Mouse (Mus musculus) liver, adult 2 months (tissue): ENCODE results near the gene Ppp3ca. TPM values are rescaled to one million over a fixed set of nuclear protein-coding genes. Genes with fewer than 3 reads are reported as not detected.
A peak's percentile ranks its signal among the peaks of the same experiment; 100 is the strongest.

ENCODE experiments used
- DNase-seq: peaks from one replicate; pipeline ENCODE4 v3.0.0-alpha.2; 2011; ENCODE audit warnings: low read depth, low spot score; ENCODE audit errors: extremely low read depth
- H3K27ac ChIP-seq: fragments of 200-500 bp; replicated peaks from 2 replicates; pipeline ENCODE4 v1.5.1; 2012; ENCODE audit warnings: low read depth, mild to moderate bottlenecking, control low read depth, inconsistent platforms, low read length; ENCODE audit not compliant: insufficient read depth
- H3K27me3 ChIP-seq: fragments of 200-500 bp; 2 replicates; pipeline ENCODE4 v1.6.1; 2012; ENCODE audit warnings: mild to moderate bottlenecking, moderate library complexity, low read length, inconsistent platforms; ENCODE audit not compliant: control insufficient read depth, insufficient read depth
- H3K36me3 ChIP-seq: fragments of 200-500 bp; 2 replicates; pipeline ENCODE4 v1.6.1; 2012; ENCODE audit warnings: low read length, inconsistent platforms; ENCODE audit not compliant: control insufficient read depth, insufficient read depth
- H3K4me1 ChIP-seq: fragments of 200-500 bp; 2 replicates; pipeline ENCODE4 v1.6.1; 2011; ENCODE audit warnings: low read length; ENCODE audit not compliant: control insufficient read depth, insufficient read depth
- H3K4me3 ChIP-seq: fragments of 200-500 bp; 2 replicates; pipeline ENCODE4 v1.5.1; 2011; ENCODE audit warnings: low read depth, mild to moderate bottlenecking, control low read depth, low read length, moderate library complexity; ENCODE audit not compliant: insufficient read depth
- H3K79me2 ChIP-seq: fragments of 200-500 bp; 2 replicates; pipeline ENCODE4 v1.6.1; 2012; ENCODE audit warnings: inconsistent platforms, mild to moderate bottlenecking, low read length, moderate library complexity; ENCODE audit not compliant: control insufficient read depth, insufficient read depth
- H3K9ac ChIP-seq: fragments of 200-500 bp; 2 replicates; pipeline ENCODE4 v1.6.1; 2012; ENCODE audit warnings: low read depth, mild to moderate bottlenecking, control low read depth, inconsistent platforms, low read length
- CTCF ChIP-seq: fragments of 200-500 bp; IDR thresholded peaks from 2 replicates; pipeline ENCODE4 v1.5.1; 2011; ENCODE audit warnings: low read depth, low read length, control low read depth
- POLR2A ChIP-seq: fragments of 200-500 bp; IDR thresholded peaks from 2 replicates; pipeline ENCODE4 v1.6.1; 2011; ENCODE audit warnings: low read length, control low read depth; ENCODE audit not compliant: insufficient read depth; ENCODE audit errors: extremely low read depth
- WGBS: fragments of 180-500 bp; shearing (Covaris S2); methylation state at CpG from one replicate; pipeline ENCODE4 v1.1.7; 2018; 5-methylcytosine and 5-hydroxymethylcytosine counted together
- polyA plus RNA-seq: library from polyadenylated mRNA; depleted of rRNA; stranded (reverse); fragments of >200 nt; gene quantifications from 2 replicates; pipeline ENCODE4 v1.2.3, GENCODE M21; 2012
- total RNA-seq: library from RNA; depleted of rRNA; stranded (reverse); fragments of >200 nt; gene quantifications from 2 replicates; pipeline ENCODE4 v1.2.3, GENCODE M21; 2014

Gene Ppp3ca
- total and polyA plus RNA-seq, 2 experiments = 9.8 to 23.0 TPM

GRCm38 (mm10) chr3:136828451-136828850 is 158.5 kb downstream of the Ppp3ca start:
- TF ChIP-seq CTCF = no peak
- no peak for TF ChIP-seq POLR2A
- no peaks in the 10 kb centered on the region for H3K27me3 ChIP-seq
- no peak overlapping the region for H3K27ac ChIP-seq
- H3K79me2 ChIP-seq = peaks cover 3% of the 10 kb centered on the region; the same call in 1 of the 2 replicates
- no peak overlapping the region for H3K9ac ChIP-seq
- no peak for DNase-seq
- H3K36me3 ChIP-seq = peaks cover 1% of the 10 kb centered on the region; the same call in 1 of the 2 replicates
- 89% methylated on average over 2 of the region's 2 CpGs for WGBS
- H3K4me1 ChIP-seq = no peaks in the 10 kb centered on the region
- H3K4me3 ChIP-seq = no peak overlapping the region

GRCm38 (mm10) chr3:136829109-136829508 is 159.2 kb downstream of the Ppp3ca start:
- 98% methylated on average over 5 of the region's 5 CpGs for WGBS
- H3K36me3 ChIP-seq = no peaks in the 10 kb centered on the region
- no peak overlapping the region for H3K27ac ChIP-seq
- no peaks in the 10 kb centered on the region for H3K4me1 ChIP-seq
- DNase-seq = no peak
- H3K79me2 ChIP-seq = no peaks in the 10 kb centered on the region; the same call in 1 of the 2 replicates
- H3K4me3 ChIP-seq = no peak overlapping the region
- no peak for TF ChIP-seq POLR2A
- TF ChIP-seq CTCF = no peak
- no peak overlapping the region for H3K9ac ChIP-seq
- H3K27me3 ChIP-seq = no peaks in the 10 kb centered on the region

- TF ChIP-seq POLR2A (no peak), CTCF (no peak)
- no peaks in the 10 kb centered on the region for H3K36me3 ChIP-seq
- H3K27ac ChIP-seq = no peak overlapping the region
- no peak overlapping the region for H3K9ac ChIP-seq
- no peak for DNase-seq
- H3K4me3 ChIP-seq = no peak overlapping the region
- H3K4me1 ChIP-seq = peaks cover 4% of the 10 kb centered on the region; the same call in 1 of the 2 replicates
- WGBS = 88% methylated on average over 12 of the region's 12 CpGs
- H3K27me3 ChIP-seq = no peaks in the 10 kb centered on the region
- H3K79me2 ChIP-seq = no peaks in the 10 kb centered on the region; the same call in 1 of the 2 replicates
Observed at GRCm38 (mm10) chr3:136830687-136831220, 160.8 kb downstream of the Ppp3ca start.

- Histone ChIP-seq H3K36me3 (no peaks in the 10 kb centered on the region), H3K9ac (no peak overlapping the region), H3K4me1 (peaks cover 14% of the 10 kb centered on the region), H3K27ac (no peak overlapping the region), H3K27me3 (no peaks in the 10 kb centered on the region), H3K79me2 (no peaks in the 10 kb centered on the region; the same call in 1 of the 2 replicates), H3K4me3 (no peak overlapping the region)
- DNase-seq = no peak
- TF ChIP-seq CTCF (no peak), POLR2A (no peak)
- 73% methylated on average over 11 of the region's 11 CpGs for WGBS
Observed at GRCm38 (mm10) chr3:136833003-136833745, 163.2 kb downstream of the Ppp3ca start.

GRCm38 (mm10) chr3:136833893-136834292 is 164.0 kb downstream of the Ppp3ca start:
- H3K36me3 ChIP-seq = no peaks in the 10 kb centered on the region
- WGBS = 42% methylated on average over 5 of the region's 5 CpGs
- TF ChIP-seq CTCF (no peak), POLR2A (no peak)
- H3K4me1 ChIP-seq = peaks cover 14% of the 10 kb centered on the region
- H3K27me3 ChIP-seq = no peaks in the 10 kb centered on the region
- no peaks in the 10 kb centered on the region; the same call in 1 of the 2 replicates for H3K79me2 ChIP-seq
- H3K4me3 ChIP-seq = no peak overlapping the region
- no peak overlapping the region for H3K9ac ChIP-seq
- DNase-seq = no peak
- no peak overlapping the region for H3K27ac ChIP-seq

- no peak overlapping the region for H3K9ac ChIP-seq
- no peaks in the 10 kb centered on the region; the same call in 1 of the 2 replicates for H3K79me2 ChIP-seq
- H3K4me1 ChIP-seq = peaks cover 14% of the 10 kb centered on the region
- H3K27me3 ChIP-seq = no peaks in the 10 kb centered on the region
- H3K4me3 ChIP-seq = no peak overlapping the region
- H3K27ac ChIP-seq = no peak overlapping the region
- TF ChIP-seq CTCF (no peak), POLR2A (no peak)
- 65% methylated on average over 9 of the region's 9 CpGs for WGBS
- DNase-seq = peak; percentile 38
- H3K36me3 ChIP-seq = no peaks in the 10 kb centered on the region
Observed at GRCm38 (mm10) chr3:136835851-136836250, 165.9 kb downstream of the Ppp3ca start.
